Mouse (Mus musculus) lung, embryonic 14.5 days (tissue): ENCODE results near the gene Ablim1. TPM values are rescaled to one million over a fixed set of nuclear protein-coding genes. Genes with fewer than 3 reads are reported as not detected.

ENCODE experiments used
- ATAC-seq: fragments of 200-750 bp; cut with Nextera tagmentation; 2 replicates; pipeline ENCODE4 v1.8.0; 2017; ENCODE audit warnings: mild to moderate bottlenecking, moderate TSS enrichment, moderate library complexity; ENCODE audit not compliant: insufficient read depth
- DNase-seq: peaks from one replicate; pipeline ENCODE4 v3.0.0-alpha.2; 2015
- H3K27ac ChIP-seq: fragments of 300-500 bp; sonication (generic); 2 replicates; pipeline ENCODE4 v1.5.1; 2014; ENCODE audit warnings: low read depth, mild to moderate bottlenecking, moderate library complexity
- H3K27me3 ChIP-seq: fragments of 300-500 bp; sonication (generic); 2 replicates; pipeline ENCODE4 v1.6.1; 2014; ENCODE audit warnings: low read length, control low read depth; ENCODE audit not compliant: insufficient read depth
- H3K36me3 ChIP-seq: fragments of 300-500 bp; sonication (generic); 2 replicates; pipeline ENCODE4 v1.6.1; 2014; ENCODE audit warnings: control low read depth; ENCODE audit not compliant: insufficient read depth
- H3K4me1 ChIP-seq: fragments of 300-500 bp; sonication (generic); 2 replicates; pipeline ENCODE4 v1.6.1; 2014; ENCODE audit warnings: antibody characterized with exemption, control low read depth; ENCODE audit not compliant: insufficient read depth
- H3K4me2 ChIP-seq: fragments of 300-500 bp; sonication (generic); 2 replicates; pipeline ENCODE4 v1.6.1; 2014; ENCODE audit warnings: mild to moderate bottlenecking
- H3K4me3 ChIP-seq: fragments of 300-500 bp; sonication (generic); 2 replicates; pipeline ENCODE4 v1.5.1; 2014; ENCODE audit warnings: low read depth, low read length
- H3K9ac ChIP-seq: fragments of 300-500 bp; sonication (generic); 2 replicates; pipeline ENCODE4 v1.6.1; 2014
- H3K9me3 ChIP-seq: fragments of 300-500 bp; sonication (generic); 2 replicates; pipeline ENCODE4 v1.6.1; 2016; ENCODE audit warnings: low read depth, low read length, control low read depth
- CTCF ChIP-seq: IDR thresholded peaks from 2 replicates; pipeline ENCODE4 v1.5.1; 2016; ENCODE audit warnings: antibody characterized with exemption, low read depth
- WGBS: fragments of 180-500 bp; shearing (Covaris S2); extraction: QIAGEN DNeasy Blood & Tissue Kit; methylation state at CpG from one replicate; pipeline ENCODE4 v1.1.7; 2014; 5-methylcytosine and 5-hydroxymethylcytosine counted together
- polyA plus RNA-seq: library from polyadenylated mRNA; unstranded; fragments of >200 nt; fragmentation: Nextera tagmentation; extraction: Ambion mirVana; gene quantifications from 2 replicates; pipeline ENCODE4 v1.2.1, GENCODE M21; 2014

The Ablim1 gene
- polyA plus RNA-seq, 1 experiment from 2014 or later: 39.9 TPM

DNA sequence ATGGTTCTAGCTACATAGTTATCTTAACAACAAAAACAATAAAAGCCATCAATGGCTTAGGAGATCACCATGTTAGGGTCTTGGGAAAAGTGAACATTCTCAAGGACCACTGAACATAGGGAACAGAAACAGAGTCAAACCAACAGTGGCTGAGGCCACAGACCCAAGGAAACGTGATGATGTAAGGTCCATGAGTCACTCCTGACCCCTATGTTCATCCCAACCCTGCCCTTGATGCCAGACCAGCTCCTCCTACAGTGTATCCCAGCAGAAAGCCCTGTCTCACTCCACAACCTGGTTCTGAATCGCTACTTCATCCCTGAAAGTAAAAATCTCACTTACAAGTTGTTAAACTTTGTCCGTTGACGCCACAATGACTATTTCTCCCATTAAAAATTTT lies 86.1 kb downstream of the Ablim1 start:
- no peaks in the 10 kb centered on the region for H3K27me3 ChIP-seq
- no peaks in the 10 kb centered on the region for H3K9me3 ChIP-seq
- no peak overlapping the region for H3K4me3 ChIP-seq
- TF ChIP-seq CTCF: no peak
- ATAC-seq: no peak
- H3K9ac ChIP-seq: no peak overlapping the region
- WGBS: 81% methylated on average over 4 of the region's 4 CpGs
- DNase-seq: no peak
- no peak overlapping the region for H3K27ac ChIP-seq
- no peaks in the 10 kb centered on the region for H3K4me1 ChIP-seq
- H3K36me3 ChIP-seq: no peaks in the 10 kb centered on the region
- H3K4me2 ChIP-seq: no peak overlapping the region

DNA sequence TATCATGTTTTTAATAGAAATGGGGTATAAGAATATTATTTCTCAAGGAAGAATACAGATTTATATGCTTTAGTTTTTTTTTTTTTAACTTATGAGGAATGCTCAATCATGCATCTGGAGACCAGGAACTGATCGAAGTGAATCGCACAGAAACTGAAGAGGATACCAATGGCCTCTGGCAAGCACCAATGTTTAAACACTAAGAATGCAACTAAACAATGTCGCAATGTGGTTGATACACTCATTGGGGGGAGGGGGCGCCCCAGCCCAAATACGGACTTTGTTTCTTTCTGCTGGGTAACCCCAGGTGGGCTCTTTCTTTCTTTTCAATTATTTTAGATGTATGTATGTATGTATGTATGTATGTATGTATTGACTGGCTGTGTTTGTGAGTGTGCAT lies 90.3 kb downstream of the Ablim1 start:
- no peak for TF ChIP-seq CTCF
- Histone ChIP-seq H3K4me3 (no peak overlapping the region), H3K9me3 (no peaks in the 10 kb centered on the region), H3K36me3 (no peaks in the 10 kb centered on the region), H3K4me2 (no peak overlapping the region), H3K9ac (no peak overlapping the region), H3K27me3 (no peaks in the 10 kb centered on the region), H3K4me1 (no peaks in the 10 kb centered on the region), H3K27ac (no peak overlapping the region)
- ATAC-seq (no peak), DNase-seq (no peak)
- 84% methylated on average over 5 of the region's 5 CpGs for WGBS

DNA sequence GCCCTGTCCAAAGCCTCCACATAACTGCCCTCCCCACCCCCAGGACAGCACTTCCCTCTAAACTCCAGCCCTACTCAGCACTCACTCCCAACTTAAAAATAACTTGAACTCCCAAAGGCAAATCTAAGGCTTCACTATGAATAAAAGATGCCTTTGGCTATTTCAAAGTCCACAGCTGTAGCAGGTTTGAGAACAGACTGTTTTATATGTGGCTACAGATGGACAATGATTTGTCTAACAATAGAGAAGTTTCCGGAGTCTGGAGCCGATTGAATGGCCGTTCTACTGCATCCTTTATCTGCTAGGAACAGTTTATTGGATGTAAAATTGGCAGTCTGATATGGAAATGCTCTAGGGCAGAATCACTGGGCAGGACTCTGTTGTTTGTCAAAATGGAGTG lies 91.0 kb downstream of the Ablim1 start:
- no peaks in the 10 kb centered on the region for H3K9me3 ChIP-seq
- no peak for ATAC-seq
- no peak for DNase-seq
- no peak overlapping the region for H3K4me2 ChIP-seq
- no peak overlapping the region for H3K4me3 ChIP-seq
- no peak overlapping the region for H3K9ac ChIP-seq
- H3K4me1 ChIP-seq: no peaks in the 10 kb centered on the region
- no peaks in the 10 kb centered on the region for H3K36me3 ChIP-seq
- no peak for TF ChIP-seq CTCF
- 86% methylated on average over 3 of the region's 3 CpGs for WGBS
- no peak overlapping the region for H3K27ac ChIP-seq
- no peaks in the 10 kb centered on the region for H3K27me3 ChIP-seq

GRCm38 (mm10) chr19:57222657-57223056 lies 92.1 kb downstream of the Ablim1 start:
- WGBS: 93% methylated on average over 6 of the region's 6 CpGs
- no peak overlapping the region for H3K27ac ChIP-seq
- ATAC-seq (no peak), DNase-seq (no peak)
- H3K9ac ChIP-seq: no peak overlapping the region
- H3K36me3 ChIP-seq: no peaks in the 10 kb centered on the region
- no peak overlapping the region for H3K4me3 ChIP-seq
- no peaks in the 10 kb centered on the region for H3K27me3 ChIP-seq
- TF ChIP-seq CTCF: no peak
- no peak overlapping the region for H3K4me2 ChIP-seq
- H3K4me1 ChIP-seq: no peaks in the 10 kb centered on the region
- no peaks in the 10 kb centered on the region for H3K9me3 ChIP-seq

DNA sequence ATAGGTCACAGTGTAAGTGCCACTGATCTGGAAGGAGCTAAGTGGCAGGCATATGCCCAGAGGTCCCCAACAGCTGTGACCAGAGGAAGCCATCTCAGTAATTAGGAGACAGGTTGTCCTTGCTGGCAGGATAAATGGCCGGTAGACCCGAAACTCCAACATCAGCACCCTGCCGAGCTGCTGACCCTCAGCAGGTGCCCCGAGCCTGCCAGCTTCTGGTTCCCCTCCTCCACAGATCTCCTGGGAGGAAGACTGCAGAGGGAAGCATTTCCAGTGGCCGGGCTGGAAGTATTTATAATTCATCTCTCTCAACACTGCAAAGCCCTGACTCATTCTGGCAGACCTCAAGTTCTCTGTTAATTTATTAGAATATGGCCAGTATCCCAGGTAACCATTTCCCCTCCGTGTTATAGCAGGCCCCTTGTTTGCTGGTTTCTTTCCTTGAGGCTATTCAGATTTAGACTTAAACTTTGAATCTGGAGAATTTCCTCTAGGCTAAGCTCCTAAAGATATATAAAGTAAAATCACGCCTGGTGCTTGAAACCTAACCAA lies 93.0 kb downstream of the Ablim1 start:
- DNase-seq (no peak), ATAC-seq (no peak)
- Histone ChIP-seq H3K36me3 (no peaks in the 10 kb centered on the region), H3K27ac (no peak overlapping the region), H3K9ac (no peak overlapping the region), H3K4me2 (no peak overlapping the region), H3K4me3 (no peak overlapping the region), H3K4me1 (no peaks in the 10 kb centered on the region), H3K9me3 (no peaks in the 10 kb centered on the region), H3K27me3 (no peaks in the 10 kb centered on the region)
- 49% methylated on average over 7 of the region's 7 CpGs for WGBS
- TF ChIP-seq CTCF: no peak

GRCm38 (mm10) chr19:57219758-57220157 lies 95.0 kb downstream of the Ablim1 start:
- no peak overlapping the region for H3K9ac ChIP-seq
- TF ChIP-seq CTCF: no peak
- ATAC-seq (no peak), DNase-seq (no peak)
- H3K27ac ChIP-seq: no peak overlapping the region
- no peaks in the 10 kb centered on the region for H3K36me3 ChIP-seq
- no peaks in the 10 kb centered on the region for H3K27me3 ChIP-seq
- H3K9me3 ChIP-seq: no peaks in the 10 kb centered on the region
- no peak overlapping the region for H3K4me3 ChIP-seq
- no peaks in the 10 kb centered on the region for H3K4me1 ChIP-seq
- WGBS: 59% methylated on average over 11 of the region's 11 CpGs
- no peak overlapping the region for H3K4me2 ChIP-seq

DNA sequence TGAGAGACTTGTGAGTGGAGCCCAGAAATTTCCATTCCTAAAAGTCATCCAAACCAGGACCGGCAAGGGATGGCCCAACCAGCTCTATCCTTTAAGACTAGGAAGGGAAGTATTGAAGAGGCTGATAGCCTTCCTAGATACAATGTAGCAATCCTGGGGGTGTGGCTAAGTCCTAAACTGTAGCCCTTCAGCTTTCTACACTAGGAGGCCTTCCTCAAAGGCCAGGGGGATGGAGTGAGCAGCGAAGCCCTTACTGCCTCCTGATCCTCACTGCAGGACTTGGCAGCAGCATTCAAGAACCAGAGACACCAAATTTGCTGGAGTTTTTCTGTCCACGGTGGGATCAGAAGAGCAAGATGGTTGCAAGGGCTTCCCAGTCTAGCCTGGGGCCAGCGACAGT lies 97.6 kb downstream of the Ablim1 start:
- TF ChIP-seq CTCF: no peak
- no peak overlapping the region for H3K27ac ChIP-seq
- no peak for ATAC-seq
- no peak overlapping the region for H3K4me2 ChIP-seq
- no peaks in the 10 kb centered on the region for H3K36me3 ChIP-seq
- WGBS: 55% methylated on average over 4 of the region's 4 CpGs
- no peak overlapping the region for H3K4me3 ChIP-seq
- DNase-seq: no peak
- H3K27me3 ChIP-seq: no peaks in the 10 kb centered on the region
- no peak overlapping the region for H3K9ac ChIP-seq
- H3K4me1 ChIP-seq: no peaks in the 10 kb centered on the region
- no peaks in the 10 kb centered on the region for H3K9me3 ChIP-seq

DNA sequence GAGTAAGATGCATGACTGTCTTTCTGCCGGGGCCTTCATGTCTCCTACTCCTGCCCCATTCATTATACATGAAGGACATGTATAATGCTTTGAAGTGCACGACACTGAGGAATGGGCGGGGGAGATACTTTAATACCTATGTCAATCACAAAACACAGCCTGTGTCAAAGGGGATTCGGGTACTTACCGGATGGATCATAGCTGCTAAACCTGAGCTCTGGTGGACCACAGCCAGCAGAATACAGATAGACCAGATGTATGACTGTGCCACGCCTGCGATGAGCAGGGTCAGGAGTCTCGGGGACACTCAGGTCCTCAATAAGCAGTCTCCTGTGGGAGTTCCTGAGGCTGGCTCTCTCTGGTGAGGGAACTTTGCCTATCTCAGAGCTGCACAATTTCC lies 99.2 kb downstream of the Ablim1 start:
- DNase-seq (no peak), ATAC-seq (no peak)
- no peaks in the 10 kb centered on the region for H3K4me1 ChIP-seq
- no peak for TF ChIP-seq CTCF
- H3K36me3 ChIP-seq: no peaks in the 10 kb centered on the region
- WGBS: 74% methylated on average over 8 of the region's 8 CpGs
- no peaks in the 10 kb centered on the region for H3K9me3 ChIP-seq
- no peak overlapping the region for H3K9ac ChIP-seq
- no peak overlapping the region for H3K27ac ChIP-seq
- no peaks in the 10 kb centered on the region for H3K27me3 ChIP-seq
- H3K4me2 ChIP-seq: no peak overlapping the region
- H3K4me3 ChIP-seq: no peak overlapping the region
